Mouse (Mus musculus) forebrain, embryonic 15.5 days (tissue): ENCODE results near the gene Atp1a2. TPM values are rescaled to one million over a fixed set of nuclear protein-coding genes. Genes with fewer than 3 reads are reported as not detected.

Experiments used
- ATAC-seq: fragments of 200-750 bp; cut with Nextera tagmentation; replicated peaks from 2 replicates; pipeline ENCODE4 v1.8.0; 2017; ENCODE audit warnings: mild to moderate bottlenecking, moderate TSS enrichment, moderate library complexity
- H3K27ac ChIP-seq: fragments of 300-500 bp; sonication (generic); replicated peaks from 2 replicates; pipeline ENCODE4 v1.5.1; 2015; ENCODE audit warnings: mild to moderate bottlenecking, inconsistent platforms
- H3K27me3 ChIP-seq: fragments of 300-500 bp; sonication (generic); 2 replicates; pipeline ENCODE4 v1.6.1; 2015; ENCODE audit warnings: inconsistent platforms
- H3K36me3 ChIP-seq: fragments of 300-500 bp; sonication (generic); 2 replicates; pipeline ENCODE4 v1.6.1; 2015; ENCODE audit warnings: mild to moderate bottlenecking, inconsistent platforms
- H3K4me1 ChIP-seq: fragments of 300-500 bp; sonication (generic); 2 replicates; pipeline ENCODE4 v1.6.1; 2015; ENCODE audit warnings: inconsistent platforms
- H3K4me2 ChIP-seq: fragments of 300-500 bp; sonication (generic); replicated peaks from 2 replicates; pipeline ENCODE4 v1.6.1; 2015; ENCODE audit warnings: mild to moderate bottlenecking, inconsistent platforms
- H3K4me3 ChIP-seq: fragments of 300-500 bp; sonication (generic); 2 replicates; pipeline ENCODE4 v1.5.1; 2015; ENCODE audit warnings: mild to moderate bottlenecking, inconsistent platforms
- H3K9ac ChIP-seq: fragments of 300-500 bp; sonication (generic); replicated peaks from 2 replicates; pipeline ENCODE4 v1.6.1; 2015; ENCODE audit warnings: mild to moderate bottlenecking, inconsistent platforms
- H3K9me3 ChIP-seq: fragments of 300-500 bp; sonication (generic); 2 replicates; pipeline ENCODE4 v1.6.1; 2016; ENCODE audit warnings: inconsistent platforms
- WGBS: fragments of 180-500 bp; shearing (Covaris S2); methylation state at CpG from one replicate; pipeline ENCODE4 v1.1.7; 2015; ENCODE audit warnings: mixed read lengths; 5-methylcytosine and 5-hydroxymethylcytosine counted together
- polyA plus RNA-seq: library from polyadenylated mRNA; unstranded; fragments of >200 nt; fragmentation: Nextera tagmentation; extraction: Ambion mirVana; gene quantifications from 2 replicates; pipeline ENCODE4 v1.2.1, GENCODE M21; 2015

The Atp1a2 gene
- polyA plus RNA-seq: 32.2 and 33.1 TPM in 2 replicates

- H3K4me1 ChIP-seq: peaks cover 21% of the 10 kb centered on the region
- ATAC-seq: peak; percentile 17; the same call in 1 of the 2 replicates
- no peaks in the 10 kb centered on the region for H3K36me3 ChIP-seq
- H3K9ac ChIP-seq: peak within 1 kb of the TSS; percentile 28; the same call in 1 of the 2 replicates
- no peaks in the 10 kb centered on the region for H3K27me3 ChIP-seq
- H3K9me3 ChIP-seq: no peaks in the 10 kb centered on the region
- H3K27ac ChIP-seq: peak within 1 kb of the TSS; percentile 75
- H3K4me3 ChIP-seq: peak within 1 kb of the TSS; percentile 25
- H3K4me2 ChIP-seq: peak within 1 kb of the TSS; percentile 20
- WGBS: 11% methylated on average over 16 of the region's 16 CpGs
Observed at GRCm38 (mm10) chr1:172297611-172298537, at the start of gene Atp1a2. Gene Atp1a2 (minus strand): TSS chr1:172298064.

- Histone ChIP-seq H3K4me3 (no peak overlapping the region), H3K27ac (no peak overlapping the region), H3K27me3 (no peaks in the 10 kb centered on the region), H3K36me3 (no peaks in the 10 kb centered on the region), H3K4me1 (peaks cover 32% of the 10 kb centered on the region), H3K4me2 (no peak overlapping the region), H3K9me3 (no peaks in the 10 kb centered on the region), H3K9ac (no peak overlapping the region)
- no peak for ATAC-seq
- WGBS: 92% methylated on average over 12 of the region's 12 CpGs
Observed at GRCm38 (mm10) chr1:172347382-172347781, 49.5 kb upstream of the Atp1a2 start.

- ATAC-seq: no peak
- H3K36me3 ChIP-seq: no peaks in the 10 kb centered on the region
- WGBS: 88% methylated on average over 10 of the region's 10 CpGs
Observed at GRCm38 (mm10) chr1:172346707-172347106, 48.8 kb upstream of the Atp1a2 start.

GRCm38 (mm10) chr1:172344820-172345219, 47.0 kb upstream of the Atp1a2 start:
- Histone ChIP-seq H3K9ac (no peak overlapping the region), H3K4me2 (no peak overlapping the region), H3K36me3 (no peaks in the 10 kb centered on the region), H3K4me1 (peaks cover 31% of the 10 kb centered on the region), H3K27me3 (no peaks in the 10 kb centered on the region), H3K27ac (no peak overlapping the region), H3K4me3 (no peak overlapping the region), H3K9me3 (no peaks in the 10 kb centered on the region)
- no peak for ATAC-seq
- 86% methylated on average over 7 of the region's 7 CpGs for WGBS

More at GRCm38 (mm10) chr1:172346707-172347106, 48.8 kb upstream of the Atp1a2 start:
- Histone ChIP-seq H3K4me3 (no peak overlapping the region), H3K27ac (no peak overlapping the region), H3K9ac (no peak overlapping the region), H3K4me1 (peaks cover 32% of the 10 kb centered on the region), H3K4me2 (no peak overlapping the region), H3K27me3 (no peaks in the 10 kb centered on the region), H3K9me3 (no peaks in the 10 kb centered on the region)

- peak overlapping the region; percentile 72; the same call in 1 of the 2 replicates for H3K27ac ChIP-seq
- no peak overlapping the region for H3K9ac ChIP-seq
Observed at GRCm38 (mm10) chr1:172343914-172344313, 46.0 kb upstream of the Atp1a2 start.

GRCm38 (mm10) chr1:172342729-172343128, 44.9 kb upstream of the Atp1a2 start:
- Histone ChIP-seq H3K9me3 (no peaks in the 10 kb centered on the region), H3K36me3 (no peaks in the 10 kb centered on the region), H3K27me3 (no peaks in the 10 kb centered on the region), H3K27ac (peak overlapping the region; percentile 72), H3K9ac (0 out of 2 replicates have a peak overlapping the region, but pooled peaks have one; percentile 11), H3K4me1 (peaks cover 26% of the 10 kb centered on the region), H3K4me2 (peak overlapping the region; percentile 73), H3K4me3 (peak overlapping the region; percentile 57)
- 41% methylated on average over 3 of the region's 3 CpGs for WGBS
- ATAC-seq: peak; percentile 66

More at GRCm38 (mm10) chr1:172343914-172344313, 46.0 kb upstream of the Atp1a2 start:
- H3K27me3 ChIP-seq: no peaks in the 10 kb centered on the region
- no peaks in the 10 kb centered on the region for H3K36me3 ChIP-seq
- H3K4me1 ChIP-seq: peaks cover 26% of the 10 kb centered on the region
- WGBS: 21% methylated on average over 3 of the region's 3 CpGs
- no peak for ATAC-seq
- H3K4me3 ChIP-seq: no peak overlapping the region
- H3K9me3 ChIP-seq: no peaks in the 10 kb centered on the region
- peak overlapping the region; percentile 73; the same call in 1 of the 2 replicates for H3K4me2 ChIP-seq

- Histone ChIP-seq H3K4me3 (peak overlapping the region; percentile 57), H3K36me3 (no peaks in the 10 kb centered on the region), H3K27ac (peak overlapping the region; percentile 72), H3K9ac (peak overlapping the region; percentile 48), H3K4me1 (peaks cover 26% of the 10 kb centered on the region), H3K9me3 (no peaks in the 10 kb centered on the region), H3K27me3 (no peaks in the 10 kb centered on the region), H3K4me2 (peak overlapping the region; percentile 73)
- peak; percentile 6; the same call in 1 of the 2 replicates for ATAC-seq
- WGBS: 16% methylated on average over 10 of the region's 10 CpGs
Observed at GRCm38 (mm10) chr1:172341386-172341785, 43.5 kb upstream of the Atp1a2 start.

- peak; percentile 94 for ATAC-seq
- Histone ChIP-seq H3K4me1 (peaks cover 26% of the 10 kb centered on the region), H3K36me3 (no peaks in the 10 kb centered on the region), H3K9ac (peak within 1 kb of the TSS; percentile 48), H3K27me3 (no peaks in the 10 kb centered on the region), H3K27ac (peak within 1 kb of the TSS; percentile 78), H3K9me3 (no peaks in the 10 kb centered on the region), H3K4me3 (peak within 1 kb of the TSS; percentile 57), H3K4me2 (peak within 1 kb of the TSS; percentile 73)
- WGBS: 1% methylated on average over 38 of the region's 38 CpGs
Observed at GRCm38 (mm10) chr1:172340729-172341321, 43.0 kb upstream of the Atp1a2 start, which contains the start of gene Kcnj10. Gene Kcnj10 (plus strand): TSS chr1:172341210.

- H3K9ac ChIP-seq: no peak overlapping the region
- ATAC-seq: no peak
- H3K4me1 ChIP-seq: peaks cover 17% of the 10 kb centered on the region
- no peak overlapping the region for H3K4me3 ChIP-seq
- H3K4me2 ChIP-seq: no peak overlapping the region
- H3K27ac ChIP-seq: no peak overlapping the region
- no peaks in the 10 kb centered on the region for H3K36me3 ChIP-seq
- no peaks in the 10 kb centered on the region for H3K27me3 ChIP-seq
- WGBS: 21% methylated on average over 2 of the region's 2 CpGs
- no peaks in the 10 kb centered on the region for H3K9me3 ChIP-seq
Observed at GRCm38 (mm10) chr1:172337411-172338185, 39.7 kb upstream of the Atp1a2 start.

- WGBS: 88% methylated on average over 15 of the region's 15 CpGs
- Histone ChIP-seq H3K36me3 (no peaks in the 10 kb centered on the region), H3K27me3 (no peaks in the 10 kb centered on the region), H3K4me2 (no peak overlapping the region), H3K27ac (no peak overlapping the region), H3K9ac (no peak overlapping the region), H3K4me1 (peaks cover 7% of the 10 kb centered on the region), H3K9me3 (no peaks in the 10 kb centered on the region), H3K4me3 (no peak overlapping the region)
- ATAC-seq: no peak
Observed at GRCm38 (mm10) chr1:172335804-172336203, 37.9 kb upstream of the Atp1a2 start.

GRCm38 (mm10) chr1:172333512-172333911, 35.6 kb upstream of the Atp1a2 start:
- Histone ChIP-seq H3K27me3 (no peaks in the 10 kb centered on the region), H3K4me2 (no peak overlapping the region), H3K27ac (no peak overlapping the region), H3K9me3 (no peaks in the 10 kb centered on the region), H3K36me3 (no peaks in the 10 kb centered on the region), H3K4me1 (peaks cover 13% of the 10 kb centered on the region), H3K4me3 (no peak overlapping the region), H3K9ac (no peak overlapping the region)
- 19% methylated on average over 3 of the region's 3 CpGs for WGBS
- no peak for ATAC-seq
